Mouse (Mus musculus): Measurements from ENCODE around the gene Neurl1a. TPM values are rescaled to one million over a fixed set of nuclear protein-coding genes. Genes with fewer than 3 reads are reported as not detected.

The Neurl1a gene
- total and polyA plus RNA-seq, 3 experiments, result 0.03 TPM; not detected in 2

DNA sequence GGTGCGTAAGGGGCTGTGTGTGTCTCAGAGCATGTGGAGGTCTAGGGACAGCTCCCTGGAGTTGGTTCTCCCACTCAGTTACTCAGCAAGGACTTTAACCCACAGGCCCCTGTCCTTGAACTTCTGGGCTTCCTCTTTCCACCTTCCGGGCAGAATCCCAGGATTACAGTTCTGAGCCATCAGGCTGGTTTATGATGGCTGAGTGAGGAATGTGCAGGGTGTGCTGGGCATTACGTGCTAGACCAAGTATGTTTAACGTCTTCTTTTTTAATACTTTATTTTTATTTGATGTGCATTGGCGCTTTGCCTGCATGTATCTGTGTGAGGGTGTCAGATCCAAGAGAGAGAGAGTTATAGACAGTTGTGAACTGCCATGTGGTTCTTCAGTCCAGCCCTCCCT is 38.1 kb downstream of the Neurl1a start:
- H3K27me3 ChIP-seq (ENCODE audit: control insufficient read depth in 1 of 2, insufficient read depth in 2 of 2, low read length in 2 of 2), result no peaks in the 10 kb centered on the region
- no peak overlapping the region for H3K4me3 ChIP-seq (ENCODE audit: control insufficient read depth in 1 of 2, insufficient read depth in 1 of 2, low read depth in 2 of 2, low read length in 2 of 2)
- no peaks in the 10 kb centered on the region for H3K36me3 ChIP-seq (ENCODE audit: control insufficient read depth in 1 of 2, insufficient read depth in 2 of 2, low read length in 2 of 2)
- no peak overlapping the region for H3K27ac ChIP-seq (ENCODE audit: control insufficient read depth, low read depth, low read length)
- peaks cover 0 to 11% of the 10 kb centered on the region in 2 experiments; a peak in 2 of 4 replicates for H3K4me1 ChIP-seq (ENCODE audit: control insufficient read depth in 1 of 2, insufficient read depth in 2 of 2, low read length in 2 of 2)
- peak; percentile 58 for DNase-seq (ENCODE audit: low read depth, low spot score)
- no peaks in the 10 kb centered on the region for H3K9me3 ChIP-seq (replicated peaks; ENCODE audit: insufficient read depth, low read length)
- no peak for TF ChIP-seq RCOR1 (IDR thresholded peaks at IDR 0.05; ENCODE audit: low read depth, low read length)
- no peak for TF ChIP-seq KAT2A (conservative IDR thresholded peaks at IDR 0.05; ENCODE audit: low read depth, low read length)
- no peak for TF ChIP-seq TCF12 (IDR thresholded peaks at IDR 0.05; ENCODE audit: low read depth, low read length)
- no peak for TF ChIP-seq POLR2A (IDR thresholded peaks at IDR 0.05; ENCODE audit: control insufficient read depth in 1 of 2, insufficient read depth in 1 of 2, low read depth in 1 of 2, low read length in 2 of 2, poor library complexity in 1 of 2)
- TF ChIP-seq E2F4 (IDR thresholded peaks at IDR 0.05; ENCODE audit: borderline replicate concordance, low read depth, low read length), result no peak
- no peak for TF ChIP-seq MAZ (IDR thresholded peaks at IDR 0.05; ENCODE audit: low read depth, low read length)
- no peak for TF ChIP-seq TBP (IDR thresholded peaks at IDR 0.05; ENCODE audit: low read depth, low read length)
- no peak for TF ChIP-seq MYB (IDR thresholded peaks at IDR 0.05; ENCODE audit: low read depth, low read length)
- no peak for TF ChIP-seq ZKSCAN1 (IDR thresholded peaks at IDR 0.05; ENCODE audit: low read depth, low read length)
- TF ChIP-seq GATA1 (IDR thresholded peaks at IDR 0.05; ENCODE audit: low read depth, low read length), result no peak
- no peak overlapping the region for H3K9ac ChIP-seq (ENCODE audit: control insufficient read depth, low read depth, low read length, poor library complexity, severe bottlenecking)
- no peaks in the 10 kb centered on the region for H3K79me2 ChIP-seq (ENCODE audit: control insufficient read depth, insufficient read depth, low read length, poor library complexity)

DNA sequence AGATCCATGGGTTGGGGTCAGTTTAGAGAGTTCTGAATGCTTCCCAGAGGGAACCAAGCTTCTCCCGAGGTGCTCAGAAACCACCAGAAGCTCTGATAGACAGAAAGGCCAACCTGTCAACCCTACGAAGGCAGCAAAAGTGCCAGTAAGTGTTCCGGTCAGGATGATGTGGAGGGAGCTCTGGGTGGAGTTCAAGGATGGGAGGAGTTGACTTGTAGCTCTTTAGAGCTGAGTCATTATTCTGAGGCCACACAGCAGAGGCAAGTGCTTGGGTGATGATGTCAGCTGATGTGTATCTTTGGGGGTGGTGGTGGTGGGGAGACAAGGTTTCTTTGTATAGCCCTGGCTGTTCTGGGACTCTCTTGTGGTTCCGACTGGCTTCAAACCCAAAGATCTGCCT is 41.0 kb downstream of the Neurl1a start:
- Histone ChIP-seq H3K79me2 (ENCODE audit: control insufficient read depth, insufficient read depth, low read length, poor library complexity) (no peaks in the 10 kb centered on the region), H3K36me3 (ENCODE audit: control insufficient read depth in 1 of 2, insufficient read depth in 2 of 2, low read length in 2 of 2) (no peaks in the 10 kb centered on the region), H3K9me3 (replicated peaks; ENCODE audit: insufficient read depth, low read length) (no peaks in the 10 kb centered on the region), H3K4me1 (ENCODE audit: control insufficient read depth in 1 of 2, insufficient read depth in 2 of 2, low read length in 2 of 2) (peaks cover 0 to 11% of the 10 kb centered on the region in 2 experiments; a peak in 2 of 4 replicates), H3K4me3 (ENCODE audit: control insufficient read depth in 1 of 2, insufficient read depth in 1 of 2, low read depth in 2 of 2, low read length in 2 of 2) (no peak overlapping the region), H3K27me3 (ENCODE audit: control insufficient read depth in 1 of 2, insufficient read depth in 2 of 2, low read length in 2 of 2) (no peaks in the 10 kb centered on the region), H3K9ac (ENCODE audit: control insufficient read depth, low read depth, low read length, poor library complexity, severe bottlenecking) (no peak overlapping the region), H3K27ac (ENCODE audit: control insufficient read depth, low read depth, low read length) (no peak overlapping the region)
- DNase-seq (ENCODE audit: low read depth, low spot score), result peak; percentile 40
- TF ChIP-seq POLR2AphosphoS5 (IDR thresholded peaks at IDR 0.05; ENCODE audit: borderline replicate concordance, low read depth, low read length) (no peak), ETS1 (IDR thresholded peaks at IDR 0.05; ENCODE audit: low read depth, low read length) (peak; percentile 55)

DNA sequence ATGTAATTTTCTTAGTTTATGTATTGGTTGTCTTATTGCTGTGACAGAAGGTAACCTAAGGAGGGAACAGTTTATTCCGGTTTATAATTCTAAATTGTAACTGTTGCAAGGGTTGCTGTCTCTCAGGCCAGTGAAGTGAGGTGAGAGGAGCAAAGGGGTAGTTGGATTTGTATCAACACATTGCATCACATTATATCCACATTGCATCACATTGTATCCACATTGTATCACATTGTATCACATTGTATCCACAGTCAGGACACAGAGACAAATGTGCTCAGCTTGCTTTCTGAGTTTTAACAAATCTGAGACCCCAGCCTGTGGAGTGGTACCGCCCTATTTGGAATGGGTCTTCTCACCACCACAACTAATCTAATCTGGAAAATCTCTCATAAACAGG is 41.6 kb downstream of the Neurl1a start:
- H3K4me1 ChIP-seq (ENCODE audit: control insufficient read depth in 1 of 2, insufficient read depth in 2 of 2, low read length in 2 of 2), result peaks cover 0 to 11% of the 10 kb centered on the region in 2 experiments; a peak in 2 of 4 replicates
- TF ChIP-seq E2F4 (IDR thresholded peaks at IDR 0.05; ENCODE audit: borderline replicate concordance, low read depth, low read length), result no peak
- TF ChIP-seq ETS1 (IDR thresholded peaks at IDR 0.05; ENCODE audit: low read depth, low read length), result no peak
- no peak for TF ChIP-seq TAL1 (IDR thresholded peaks at IDR 0.05; ENCODE audit: low read length)
- no peak for TF ChIP-seq ZC3H11A (IDR thresholded peaks at IDR 0.05; ENCODE audit: low read depth, low read length)
- TF ChIP-seq HCFC1 (IDR thresholded peaks at IDR 0.05; ENCODE audit: low read depth, low read length), result no peak
- TF ChIP-seq MAZ (IDR thresholded peaks at IDR 0.05; ENCODE audit: low read depth, low read length), result no peak
- TF ChIP-seq SIN3A (IDR thresholded peaks at IDR 0.05; ENCODE audit: low read length), result no peak
- no peak for TF ChIP-seq RCOR1 (IDR thresholded peaks at IDR 0.05; ENCODE audit: low read depth, low read length)
- no peak for TF ChIP-seq USF1 (IDR thresholded peaks at IDR 0.05; ENCODE audit: low read depth, low read length)
- TF ChIP-seq POLR2AphosphoS2 (IDR thresholded peaks at IDR 0.05; ENCODE audit: low read length), result no peak
- TF ChIP-seq UBTF (IDR thresholded peaks at IDR 0.05; ENCODE audit: borderline replicate concordance, insufficient read depth, low read depth, low read length), result no peak
- TF ChIP-seq MYC (IDR thresholded peaks at IDR 0.05; ENCODE audit: low read depth, low read length), result no peak
- no peak for TF ChIP-seq CHD1 (IDR thresholded peaks at IDR 0.05; ENCODE audit: low read depth, low read length)
- no peak for TF ChIP-seq JUND (IDR thresholded peaks at IDR 0.05; ENCODE audit: low read depth, low read length)
- no peak for TF ChIP-seq BHLHE40 (IDR thresholded peaks at IDR 0.05; ENCODE audit: borderline replicate concordance, low read depth, low read length)
- no peak for TF ChIP-seq ZKSCAN1 (IDR thresholded peaks at IDR 0.05; ENCODE audit: low read depth, low read length)
- TF ChIP-seq POLR2A (IDR thresholded peaks at IDR 0.05; ENCODE audit: control insufficient read depth in 1 of 2, insufficient read depth in 1 of 2, low read depth in 1 of 2, low read length in 2 of 2, poor library complexity in 1 of 2), result no peak
- TF ChIP-seq ELF1 (IDR thresholded peaks at IDR 0.05; ENCODE audit: low read depth, low read length), result no peak
- no peak overlapping the region for H3K4me3 ChIP-seq (ENCODE audit: control insufficient read depth in 1 of 2, insufficient read depth in 1 of 2, low read depth in 2 of 2, low read length in 2 of 2)
- no peak overlapping the region for H3K9ac ChIP-seq (ENCODE audit: control insufficient read depth, low read depth, low read length, poor library complexity, severe bottlenecking)
- H3K36me3 ChIP-seq (ENCODE audit: control insufficient read depth in 1 of 2, insufficient read depth in 2 of 2, low read length in 2 of 2), result no peaks in the 10 kb centered on the region
- H3K27ac ChIP-seq (ENCODE audit: control insufficient read depth, low read depth, low read length), result no peak overlapping the region
- no peaks in the 10 kb centered on the region for H3K27me3 ChIP-seq (ENCODE audit: control insufficient read depth in 1 of 2, insufficient read depth in 2 of 2, low read length in 2 of 2)
- no peak for DNase-seq (ENCODE audit: low read depth, low spot score)
- no peaks in the 10 kb centered on the region for H3K9me3 ChIP-seq (replicated peaks; ENCODE audit: insufficient read depth, low read length)
- H3K79me2 ChIP-seq (ENCODE audit: control insufficient read depth, insufficient read depth, low read length, poor library complexity), result no peaks in the 10 kb centered on the region

All from MEL (cell line).